Mouse (Mus musculus): ENCODE data around the gene Fanca. TPM values are rescaled to one million over a fixed set of nuclear protein-coding genes. Genes with fewer than 3 reads are reported as not detected.
A peak's percentile ranks its signal among the peaks of the same experiment; 100 is the strongest.
"Not testable (repeated sequence)": the region's sequence is repeated elsewhere in the genome, so short reads cannot be mapped to it uniquely, and the experiment has no call there.

The Fanca gene
- polyA plus RNA-seq, 1 experiment from 2014 or later, result 5.7 TPM

GRCm38 (mm10) chr8:123271147-123271546 lies 47.2 kb downstream of the Fanca start:
- no peak for ATAC-seq
- Histone ChIP-seq H3K9me3 (ENCODE audit: control insufficient read depth, low read length) (no peaks in the 10 kb centered on the region), H3K4me1 (ENCODE audit: control insufficient read depth, insufficient read depth, low read depth, low read length) (no peaks in the 10 kb centered on the region)

GRCm38 (mm10) chr8:123267926-123268656 lies 50.3 kb downstream of the Fanca start:
- no peak overlapping the region for H3K4me3 ChIP-seq (ENCODE audit: low read length)
- no peaks in the 10 kb centered on the region for H3K27me3 ChIP-seq (replicated peaks; ENCODE audit: control insufficient read depth, insufficient read depth, low read length)
- H3K27ac ChIP-seq (ENCODE audit: low read depth, low read length), result no peak overlapping the region
- H3K4me1 ChIP-seq (ENCODE audit: control insufficient read depth, insufficient read depth, low read depth, low read length), result no peaks in the 10 kb centered on the region
- H3K9me3 ChIP-seq (ENCODE audit: control insufficient read depth, low read length), result no peaks in the 10 kb centered on the region
- no peak overlapping the region for H3K9ac ChIP-seq (ENCODE audit: low read depth, low read length)
- no peak overlapping the region for H3K4me2 ChIP-seq (ENCODE audit: low read length)
- H3K36me3 ChIP-seq (ENCODE audit: control insufficient read depth, insufficient read depth, low read length), result peaks cover 47% of the 10 kb centered on the region
- 78% methylated on average over 14 of the region's 14 CpGs for WGBS
- ATAC-seq, result no peak

More at GRCm38 (mm10) chr8:123271147-123271546, 47.2 kb downstream of the Fanca start:
- 89% methylated on average over 10 of the region's 10 CpGs for WGBS
- Histone ChIP-seq H3K36me3 (ENCODE audit: control insufficient read depth, insufficient read depth, low read length) (peaks cover 29% of the 10 kb centered on the region), H3K9ac (ENCODE audit: low read depth, low read length) (no peak overlapping the region), H3K4me2 (ENCODE audit: low read length) (no peak overlapping the region), H3K27me3 (replicated peaks; ENCODE audit: control insufficient read depth, insufficient read depth, low read length) (no peaks in the 10 kb centered on the region), H3K27ac (ENCODE audit: low read depth, low read length) (no peak overlapping the region), H3K4me3 (ENCODE audit: low read length) (no peak overlapping the region)

GRCm38 (mm10) chr8:123257593-123257992 lies 60.8 kb downstream of the Fanca start:
- WGBS, result 90% methylated on average over 8 of the region's 8 CpGs
- ATAC-seq; H3K27ac ChIP-seq (ENCODE audit: low read depth, low read length); H3K27me3 ChIP-seq (replicated peaks; ENCODE audit: control insufficient read depth, insufficient read depth, low read length); H3K9me3 ChIP-seq (ENCODE audit: control insufficient read depth, low read length); H3K9ac ChIP-seq (ENCODE audit: low read depth, low read length); H3K4me2 ChIP-seq (ENCODE audit: low read length); H3K4me3 ChIP-seq (ENCODE audit: low read length): not testable (repeated sequence)
- H3K36me3 ChIP-seq (ENCODE audit: control insufficient read depth, insufficient read depth, low read length), result peaks cover 31% of the 10 kb centered on the region
- peaks cover 26% of the 10 kb centered on the region for H3K4me1 ChIP-seq (ENCODE audit: control insufficient read depth, insufficient read depth, low read depth, low read length)

GRCm38 (mm10) chr8:123257114-123257513 lies 61.3 kb downstream of the Fanca start:
- H3K27me3 ChIP-seq (replicated peaks; ENCODE audit: control insufficient read depth, insufficient read depth, low read length), result no peaks in the 10 kb centered on the region
- H3K4me1 ChIP-seq (ENCODE audit: control insufficient read depth, insufficient read depth, low read depth, low read length), result peaks cover 28% of the 10 kb centered on the region
- H3K4me3 ChIP-seq (ENCODE audit: low read length), result no peak overlapping the region
- no peak for ATAC-seq
- no peak overlapping the region for H3K27ac ChIP-seq (ENCODE audit: low read depth, low read length)
- 61% methylated on average over 3 of the region's 3 CpGs for WGBS
- H3K36me3 ChIP-seq (ENCODE audit: control insufficient read depth, insufficient read depth, low read length), result peaks cover 31% of the 10 kb centered on the region
- H3K4me2 ChIP-seq (ENCODE audit: low read length), result no peak overlapping the region
- H3K9me3 ChIP-seq (ENCODE audit: control insufficient read depth, low read length), result no peaks in the 10 kb centered on the region
- no peak overlapping the region for H3K9ac ChIP-seq (ENCODE audit: low read depth, low read length)

GRCm38 (mm10) chr8:123255170-123255569 lies 63.2 kb downstream of the Fanca start:
- H3K4me3 ChIP-seq (ENCODE audit: low read length), result peak overlapping the region; percentile 98
- ATAC-seq, result no peak
- H3K36me3 ChIP-seq (ENCODE audit: control insufficient read depth, insufficient read depth, low read length), result peaks cover 36% of the 10 kb centered on the region
- WGBS, result 76% methylated on average over 6 of the region's 6 CpGs
- H3K4me2 ChIP-seq (ENCODE audit: low read length), result peak overlapping the region; percentile 81
- no peaks in the 10 kb centered on the region for H3K27me3 ChIP-seq (replicated peaks; ENCODE audit: control insufficient read depth, insufficient read depth, low read length)
- H3K4me1 ChIP-seq (ENCODE audit: control insufficient read depth, insufficient read depth, low read depth, low read length), result peaks cover 28% of the 10 kb centered on the region
- no peaks in the 10 kb centered on the region for H3K9me3 ChIP-seq (ENCODE audit: control insufficient read depth, low read length)
- H3K9ac ChIP-seq (ENCODE audit: low read depth, low read length), result peak overlapping the region; percentile 99
- H3K27ac ChIP-seq (ENCODE audit: low read depth, low read length), result no peak overlapping the region

GRCm38 (mm10) chr8:123254099-123254885 lies 64.1 kb downstream of the Fanca start, which contains the start of the genes Zfp276 and Vps9d1:
Zfp276 (plus strand) TSS chr8:123254195.
Vps9d1 (minus strand) TSS chr8:123254348.
- H3K4me3 ChIP-seq (ENCODE audit: low read length), result peak within 1 kb of the TSS; percentile 98
- peak within 1 kb of the TSS; percentile 99 for H3K9ac ChIP-seq (ENCODE audit: low read depth, low read length)
- under 1% methylated on average over 63 of the region's 99 CpGs for WGBS
- peak; percentile 96 for ATAC-seq
- H3K4me2 ChIP-seq (ENCODE audit: low read length), result peak within 1 kb of the TSS; percentile 81
- H3K27ac ChIP-seq (ENCODE audit: low read depth, low read length), result peak within 1 kb of the TSS; percentile 92
- no peaks in the 10 kb centered on the region for H3K9me3 ChIP-seq (ENCODE audit: control insufficient read depth, low read length)
- peaks cover 32% of the 10 kb centered on the region for H3K36me3 ChIP-seq (ENCODE audit: control insufficient read depth, insufficient read depth, low read length)
- H3K4me1 ChIP-seq (ENCODE audit: control insufficient read depth, insufficient read depth, low read depth, low read length), result peaks cover 28% of the 10 kb centered on the region
- H3K27me3 ChIP-seq (replicated peaks; ENCODE audit: control insufficient read depth, insufficient read depth, low read length), result no peaks in the 10 kb centered on the region

GRCm38 (mm10) chr8:123253451-123254098 lies 64.8 kb downstream of the Fanca start:
- Histone ChIP-seq H3K4me1 (ENCODE audit: control insufficient read depth, insufficient read depth, low read depth, low read length) (peaks cover 28% of the 10 kb centered on the region), H3K36me3 (ENCODE audit: control insufficient read depth, insufficient read depth, low read length) (peaks cover 32% of the 10 kb centered on the region), H3K9ac (ENCODE audit: low read depth, low read length) (peak overlapping the region; percentile 99), H3K9me3 (ENCODE audit: control insufficient read depth, low read length) (no peaks in the 10 kb centered on the region), H3K4me3 (ENCODE audit: low read length) (peak overlapping the region; percentile 98), H3K27me3 (replicated peaks; ENCODE audit: control insufficient read depth, insufficient read depth, low read length) (no peaks in the 10 kb centered on the region), H3K4me2 (ENCODE audit: low read length) (peak overlapping the region; percentile 72), H3K27ac (ENCODE audit: low read depth, low read length) (peak overlapping the region; percentile 92)
- ATAC-seq, result peak; percentile 65
- WGBS, result 0% methylated on average over 39 of the region's 40 CpGs

- no peaks in the 10 kb centered on the region for H3K27me3 ChIP-seq (replicated peaks; ENCODE audit: control insufficient read depth, insufficient read depth, low read length)
- no peaks in the 10 kb centered on the region for H3K9me3 ChIP-seq (ENCODE audit: control insufficient read depth, low read length)
- 66% methylated on average over 4 of the region's 4 CpGs for WGBS
- no peak for ATAC-seq
- peak overlapping the region; percentile 92; the same call in 1 of the 2 replicates for H3K27ac ChIP-seq (ENCODE audit: low read depth, low read length)
- H3K36me3 ChIP-seq (ENCODE audit: control insufficient read depth, insufficient read depth, low read length), result peaks cover 35% of the 10 kb centered on the region
- peak overlapping the region; percentile 99 for H3K9ac ChIP-seq (ENCODE audit: low read depth, low read length)
- H3K4me2 ChIP-seq (ENCODE audit: low read length), result peak overlapping the region; percentile 72
- H3K4me3 ChIP-seq (ENCODE audit: low read length), result peak overlapping the region; percentile 98
- H3K4me1 ChIP-seq (ENCODE audit: control insufficient read depth, insufficient read depth, low read depth, low read length), result peaks cover 28% of the 10 kb centered on the region
These were observed 65.5 kb downstream of the Fanca start for GRCm38 (mm10) chr8:123252925-123253324.

GRCm38 (mm10) chr8:123250940-123251339 lies 67.4 kb downstream of the Fanca start:
- no peak overlapping the region for H3K4me2 ChIP-seq (ENCODE audit: low read length)
- H3K27ac ChIP-seq (ENCODE audit: low read depth, low read length), result no peak overlapping the region
- ATAC-seq, result no peak
- no peak overlapping the region for H3K4me3 ChIP-seq (ENCODE audit: low read length)
- no peaks in the 10 kb centered on the region for H3K27me3 ChIP-seq (replicated peaks; ENCODE audit: control insufficient read depth, insufficient read depth, low read length)
- H3K36me3 ChIP-seq (ENCODE audit: control insufficient read depth, insufficient read depth, low read length), result peaks cover 41% of the 10 kb centered on the region
- no peaks in the 10 kb centered on the region for H3K9me3 ChIP-seq (ENCODE audit: control insufficient read depth, low read length)
- peaks cover 21% of the 10 kb centered on the region for H3K4me1 ChIP-seq (ENCODE audit: control insufficient read depth, insufficient read depth, low read depth, low read length)
- 95% methylated on average over 5 of the region's 5 CpGs for WGBS
- H3K9ac ChIP-seq (ENCODE audit: low read depth, low read length), result no peak overlapping the region

Measured in hindbrain, embryonic 16.5 days (tissue).